Mouse (Mus musculus): Measurements from ENCODE around the gene Rhobtb1. TPM values are rescaled to one million over a fixed set of nuclear protein-coding genes. Genes with fewer than 3 reads are reported as not detected.

Gene Rhobtb1
- polyA plus RNA-seq, 1 experiment from 2014 or later: 14.2 TPM

GRCm38 (mm10) chr10:69253686-69254080, 102.4 kb downstream of the Rhobtb1 start:
- no peak overlapping the region for H3K27ac ChIP-seq (ENCODE audit: low read length)
- no peaks in the 10 kb centered on the region for H3K9me3 ChIP-seq (ENCODE audit: control insufficient read depth, low read length)
- WGBS: 81% methylated on average over 5 of the region's 5 CpGs
- H3K36me3 ChIP-seq (ENCODE audit: control insufficient read depth, insufficient read depth): no peaks in the 10 kb centered on the region
- no peak overlapping the region for H3K9ac ChIP-seq (replicated peaks; ENCODE audit: low read depth, low read length)
- H3K4me3 ChIP-seq (replicated peaks; ENCODE audit: low read length): no peak overlapping the region
- H3K27me3 ChIP-seq (replicated peaks; ENCODE audit: control insufficient read depth, insufficient read depth, low read length): no peaks in the 10 kb centered on the region
- ATAC-seq: no peak
- H3K4me2 ChIP-seq (ENCODE audit: low read length): no peak overlapping the region
- H3K4me1 ChIP-seq (replicated peaks; ENCODE audit: control insufficient read depth, insufficient read depth, low read length): 0 out of 2 replicates have a peak, but pooled peaks cover 8% of the 10 kb centered on the region

DNA sequence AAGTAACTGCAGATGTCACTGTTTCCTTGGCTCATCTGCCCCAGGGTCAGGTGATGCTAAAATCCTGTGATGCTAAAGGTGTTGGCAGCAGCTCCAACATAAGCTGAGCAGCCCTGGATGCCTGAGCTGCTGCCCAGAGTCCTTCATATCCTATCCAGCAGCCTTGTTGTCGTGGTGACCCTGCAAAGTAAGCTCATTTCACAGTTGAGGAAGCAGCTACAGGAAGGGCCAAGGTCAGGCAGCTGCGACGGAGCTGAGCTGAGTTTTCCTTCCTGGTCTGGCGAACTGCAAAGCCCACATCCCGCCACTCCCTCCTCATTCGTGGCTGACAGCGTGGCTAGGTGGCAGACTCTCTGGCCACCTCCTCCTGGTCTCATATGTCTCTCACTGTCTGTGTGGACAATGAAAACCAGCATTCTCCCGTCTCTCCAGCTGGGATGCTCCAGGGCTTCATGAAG, 103.2 kb downstream of the Rhobtb1 start:
- H3K27ac ChIP-seq (ENCODE audit: low read length): no peak overlapping the region
- no peaks in the 10 kb centered on the region for H3K36me3 ChIP-seq (ENCODE audit: control insufficient read depth, insufficient read depth)
- WGBS: 26% methylated on average over 8 of the region's 8 CpGs
- no peak for ATAC-seq
- no peaks in the 10 kb centered on the region for H3K27me3 ChIP-seq (replicated peaks; ENCODE audit: control insufficient read depth, insufficient read depth, low read length)
- no peak overlapping the region for H3K9ac ChIP-seq (replicated peaks; ENCODE audit: low read depth, low read length)
- H3K9me3 ChIP-seq (ENCODE audit: control insufficient read depth, low read length): no peaks in the 10 kb centered on the region
- no peak overlapping the region for H3K4me2 ChIP-seq (ENCODE audit: low read length)
- H3K4me1 ChIP-seq (replicated peaks; ENCODE audit: control insufficient read depth, insufficient read depth, low read length): 0 out of 2 replicates have a peak, but pooled peaks cover 8% of the 10 kb centered on the region
- no peak overlapping the region for H3K4me3 ChIP-seq (replicated peaks; ENCODE audit: low read length)

DNA sequence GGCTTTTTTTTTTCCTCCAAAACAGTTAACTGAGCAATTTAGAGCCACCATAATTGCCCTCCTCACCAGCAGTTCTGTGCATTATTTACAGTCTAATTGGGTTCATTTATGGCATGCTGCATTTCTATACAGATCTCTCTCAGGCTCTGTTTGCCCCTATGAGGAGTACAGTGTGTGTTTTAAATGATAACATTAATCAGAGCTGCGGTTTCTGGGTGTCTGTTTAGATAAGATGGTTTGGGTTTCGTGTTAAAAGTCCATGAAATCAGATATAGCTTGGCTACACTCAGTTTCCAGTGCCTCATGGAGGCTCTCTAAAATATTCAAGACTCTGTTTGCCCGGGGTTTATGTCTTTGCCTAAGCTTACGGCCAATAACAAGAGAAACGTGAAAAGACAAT, 104.4 kb downstream of the Rhobtb1 start:
- Histone ChIP-seq H3K36me3 (ENCODE audit: control insufficient read depth, insufficient read depth) (no peaks in the 10 kb centered on the region), H3K4me3 (replicated peaks; ENCODE audit: low read length) (no peak overlapping the region), H3K9me3 (ENCODE audit: control insufficient read depth, low read length) (no peaks in the 10 kb centered on the region), H3K9ac (replicated peaks; ENCODE audit: low read depth, low read length) (no peak overlapping the region), H3K27me3 (replicated peaks; ENCODE audit: control insufficient read depth, insufficient read depth, low read length) (no peaks in the 10 kb centered on the region), H3K4me2 (ENCODE audit: low read length) (no peak overlapping the region), H3K27ac (ENCODE audit: low read length) (no peak overlapping the region), H3K4me1 (replicated peaks; ENCODE audit: control insufficient read depth, insufficient read depth, low read length) (0 out of 2 replicates have a peak, but pooled peaks cover 8% of the 10 kb centered on the region)
- WGBS: 50% methylated on average over 5 of the region's 5 CpGs
- ATAC-seq: no peak

DNA sequence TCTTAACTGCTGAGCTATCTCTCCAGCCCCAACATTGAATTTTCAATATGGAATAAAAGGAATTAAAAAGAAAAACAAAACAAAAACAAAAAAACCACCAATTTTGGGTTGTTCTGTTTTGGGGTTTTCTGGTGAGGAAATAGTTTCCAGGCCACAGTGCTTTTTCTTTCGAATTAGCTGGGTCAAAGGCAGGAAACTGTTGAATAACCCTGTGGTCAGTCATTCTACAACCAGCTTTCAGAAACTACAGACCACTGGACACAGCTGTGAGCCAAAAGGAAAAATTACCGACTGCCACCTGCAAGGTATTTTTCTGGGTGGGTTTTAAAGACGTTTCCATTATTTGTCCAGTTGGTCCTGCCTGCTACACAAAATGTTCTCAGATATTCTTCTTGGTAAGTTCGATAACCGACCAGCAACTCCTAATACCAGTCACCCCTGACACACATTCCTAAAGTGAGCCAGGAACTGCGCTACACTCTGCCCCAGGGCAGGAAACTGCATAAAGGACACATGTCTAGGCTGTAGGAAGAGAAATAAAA, 106.4 kb downstream of the Rhobtb1 start:
- 90% methylated on average over 6 of the region's 6 CpGs for WGBS
- no peak overlapping the region for H3K9ac ChIP-seq (replicated peaks; ENCODE audit: low read depth, low read length)
- no peak overlapping the region for H3K4me3 ChIP-seq (replicated peaks; ENCODE audit: low read length)
- no peaks in the 10 kb centered on the region for H3K9me3 ChIP-seq (ENCODE audit: control insufficient read depth, low read length)
- no peak overlapping the region for H3K27ac ChIP-seq (ENCODE audit: low read length)
- H3K4me1 ChIP-seq (replicated peaks; ENCODE audit: control insufficient read depth, insufficient read depth, low read length): 0 out of 2 replicates have a peak, but pooled peaks cover 6% of the 10 kb centered on the region
- H3K4me2 ChIP-seq (ENCODE audit: low read length): no peak overlapping the region
- no peaks in the 10 kb centered on the region for H3K27me3 ChIP-seq (replicated peaks; ENCODE audit: control insufficient read depth, insufficient read depth, low read length)
- ATAC-seq: no peak
- H3K36me3 ChIP-seq (ENCODE audit: control insufficient read depth, insufficient read depth): no peaks in the 10 kb centered on the region

- H3K36me3 ChIP-seq (ENCODE audit: control insufficient read depth, insufficient read depth): no peaks in the 10 kb centered on the region
- no peak overlapping the region for H3K9ac ChIP-seq (replicated peaks; ENCODE audit: low read depth, low read length)
- ATAC-seq: no peak
- no peak overlapping the region for H3K27ac ChIP-seq (ENCODE audit: low read length)
- 0 out of 2 replicates have a peak, but pooled peaks cover 3% of the 10 kb centered on the region for H3K4me1 ChIP-seq (replicated peaks; ENCODE audit: control insufficient read depth, insufficient read depth, low read length)
- no peak overlapping the region for H3K4me3 ChIP-seq (replicated peaks; ENCODE audit: low read length)
- no peaks in the 10 kb centered on the region for H3K27me3 ChIP-seq (replicated peaks; ENCODE audit: control insufficient read depth, insufficient read depth, low read length)
- H3K4me2 ChIP-seq (ENCODE audit: low read length): no peak overlapping the region
- 43% methylated on average over 9 of the region's 9 CpGs for WGBS
- H3K9me3 ChIP-seq (ENCODE audit: control insufficient read depth, low read length): no peaks in the 10 kb centered on the region
Observed at GRCm38 (mm10) chr10:69258588-69258987, 107.4 kb downstream of the Rhobtb1 start.

DNA sequence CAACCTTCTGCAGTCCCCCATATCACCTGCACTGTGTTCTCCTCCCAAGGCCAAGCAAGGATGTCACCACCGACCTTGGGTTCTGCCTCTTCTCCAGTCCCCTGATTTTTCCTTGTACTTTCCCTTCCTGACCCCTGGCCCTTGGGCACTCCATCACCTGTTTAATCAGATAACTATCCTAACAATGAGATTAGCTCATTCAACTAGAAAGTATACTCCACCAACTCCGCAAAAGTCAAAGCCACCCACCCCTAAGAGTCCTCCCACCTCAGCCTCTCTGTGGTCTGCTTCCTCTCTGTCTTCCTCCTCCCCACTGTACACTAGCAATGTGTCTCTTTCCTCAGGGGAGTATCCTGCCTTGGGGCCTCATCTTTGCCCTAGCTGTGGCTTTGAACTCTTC, 107.9 kb downstream of the Rhobtb1 start:
- 0 out of 2 replicates have a peak, but pooled peaks cover 2% of the 10 kb centered on the region for H3K4me1 ChIP-seq (replicated peaks; ENCODE audit: control insufficient read depth, insufficient read depth, low read length)
- 79% methylated on average over 2 of the region's 2 CpGs for WGBS
- no peak overlapping the region for H3K27ac ChIP-seq (ENCODE audit: low read length)
- no peaks in the 10 kb centered on the region for H3K9me3 ChIP-seq (ENCODE audit: control insufficient read depth, low read length)
- no peaks in the 10 kb centered on the region for H3K36me3 ChIP-seq (ENCODE audit: control insufficient read depth, insufficient read depth)
- ATAC-seq: no peak
- no peaks in the 10 kb centered on the region for H3K27me3 ChIP-seq (replicated peaks; ENCODE audit: control insufficient read depth, insufficient read depth, low read length)
- no peak overlapping the region for H3K9ac ChIP-seq (replicated peaks; ENCODE audit: low read depth, low read length)
- H3K4me3 ChIP-seq (replicated peaks; ENCODE audit: low read length): no peak overlapping the region
- H3K4me2 ChIP-seq (ENCODE audit: low read length): no peak overlapping the region

GRCm38 (mm10) chr10:69259929-69260328, 108.7 kb downstream of the Rhobtb1 start:
- Histone ChIP-seq H3K9ac (replicated peaks; ENCODE audit: low read depth, low read length) (no peak overlapping the region), H3K4me2 (ENCODE audit: low read length) (no peak overlapping the region), H3K9me3 (ENCODE audit: control insufficient read depth, low read length) (no peaks in the 10 kb centered on the region), H3K4me1 (replicated peaks; ENCODE audit: control insufficient read depth, insufficient read depth, low read length) (no peaks in the 10 kb centered on the region), H3K4me3 (replicated peaks; ENCODE audit: low read length) (no peak overlapping the region), H3K27ac (ENCODE audit: low read length) (no peak overlapping the region), H3K27me3 (replicated peaks; ENCODE audit: control insufficient read depth, insufficient read depth, low read length) (no peaks in the 10 kb centered on the region), H3K36me3 (ENCODE audit: control insufficient read depth, insufficient read depth) (no peaks in the 10 kb centered on the region)
- ATAC-seq: no peak
- 94% methylated on average over 8 of the region's 8 CpGs for WGBS

GRCm38 (mm10) chr10:69262918-69263822, 111.9 kb downstream of the Rhobtb1 start:
- H3K27ac ChIP-seq (ENCODE audit: low read length): no peak overlapping the region
- no peaks in the 10 kb centered on the region; the same call in 1 of the 2 replicates for H3K4me1 ChIP-seq (replicated peaks; ENCODE audit: control insufficient read depth, insufficient read depth, low read length)
- H3K9ac ChIP-seq (replicated peaks; ENCODE audit: low read depth, low read length): no peak overlapping the region
- WGBS: 77% methylated on average over 14 of the region's 14 CpGs
- H3K4me3 ChIP-seq (replicated peaks; ENCODE audit: low read length): no peak overlapping the region
- H3K9me3 ChIP-seq (ENCODE audit: control insufficient read depth, low read length): no peaks in the 10 kb centered on the region
- no peak for ATAC-seq
- no peak overlapping the region for H3K4me2 ChIP-seq (ENCODE audit: low read length)
- H3K36me3 ChIP-seq (ENCODE audit: control insufficient read depth, insufficient read depth): no peaks in the 10 kb centered on the region
- no peaks in the 10 kb centered on the region for H3K27me3 ChIP-seq (replicated peaks; ENCODE audit: control insufficient read depth, insufficient read depth, low read length)

DNA sequence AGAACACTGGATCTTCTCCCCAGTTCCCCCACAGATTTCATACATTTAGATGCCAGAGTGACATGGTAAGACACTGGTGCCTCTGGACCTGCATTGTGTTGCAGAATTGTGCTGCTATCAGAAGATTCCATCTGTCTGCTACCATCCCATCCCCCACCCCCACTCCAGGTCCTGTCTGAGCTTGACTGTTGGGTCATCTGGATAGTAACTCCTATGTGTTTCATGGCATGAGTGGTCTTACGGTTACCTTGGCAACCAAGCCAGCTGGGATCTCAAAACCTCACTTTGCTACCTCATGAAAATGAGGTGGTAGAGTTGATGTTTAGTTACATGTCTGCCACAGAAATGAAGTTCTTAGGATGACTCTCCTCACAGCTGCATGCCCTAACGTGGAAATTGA, 112.7 kb downstream of the Rhobtb1 start:
- H3K4me3 ChIP-seq (replicated peaks; ENCODE audit: low read length): no peak overlapping the region
- no peak overlapping the region for H3K4me2 ChIP-seq (ENCODE audit: low read length)
- no peaks in the 10 kb centered on the region; the same call in 1 of the 2 replicates for H3K4me1 ChIP-seq (replicated peaks; ENCODE audit: control insufficient read depth, insufficient read depth, low read length)
- WGBS: 76% methylated on average over 2 of the region's 2 CpGs
- no peak for ATAC-seq
- no peaks in the 10 kb centered on the region for H3K27me3 ChIP-seq (replicated peaks; ENCODE audit: control insufficient read depth, insufficient read depth, low read length)
- no peaks in the 10 kb centered on the region for H3K36me3 ChIP-seq (ENCODE audit: control insufficient read depth, insufficient read depth)
- H3K27ac ChIP-seq (ENCODE audit: low read length): no peak overlapping the region
- H3K9ac ChIP-seq (replicated peaks; ENCODE audit: low read depth, low read length): no peak overlapping the region
- H3K9me3 ChIP-seq (ENCODE audit: control insufficient read depth, low read length): no peaks in the 10 kb centered on the region
